Mouse (Mus musculus) CH12.LX (cell line): ENCODE results near the gene Mfsd4b5. TPM values are rescaled to one million over a fixed set of nuclear protein-coding genes. Genes with fewer than 3 reads are reported as not detected.

Source experiments
- DNase-seq: peaks from one replicate; pipeline ENCODE4 v3.0.0-alpha.2; 2013; ENCODE audit errors: extremely low read depth
- H3K27ac ChIP-seq: 2 replicates; pipeline ENCODE4 v1.5.1; 2012; ENCODE audit warnings: low read depth, mild to moderate bottlenecking, control low read depth, moderate library complexity; ENCODE audit not compliant: insufficient read depth
- H3K27me3 ChIP-seq: replicated peaks from 2 replicates; pipeline ENCODE3; 2012; ENCODE audit warnings: inconsistent platforms
- H3K36me3 ChIP-seq, 2 experiments: replicated peaks in 1 of 2; 2 replicates each; pipeline versions ENCODE3 to v1.6.1; 2012; ENCODE audit warnings: inconsistent platforms in 1 of 2, low read length in 1 of 2, mild to moderate bottlenecking in 1 of 2, mixed read lengths in 1 of 2, moderate library complexity in 1 of 2; ENCODE audit not compliant: control insufficient read depth in 1 of 2, insufficient read depth in 1 of 2
- H3K4me1 ChIP-seq, 2 experiments: 2 replicates each; pipeline ENCODE4 v1.6.1; 2012; ENCODE audit warnings: inconsistent platforms in 1 of 2, moderate library complexity in 1 of 2; ENCODE audit not compliant: insufficient read depth in 2 of 2, control insufficient read depth in 1 of 2
- H3K4me2 ChIP-seq: 2 replicates; pipeline ENCODE4 v1.6.1; 2012; ENCODE audit warnings: low read depth, mild to moderate bottlenecking, control low read depth; ENCODE audit not compliant: poor library complexity, insufficient read depth, severe bottlenecking
- H3K4me3 ChIP-seq, 3 experiments: fragments of 150-350 bp in 1 of 3; sonication (generic) in 1 of 3; replicated peaks in 1 of 3; 2 replicates each; pipeline versions ENCODE3 to v1.5.1; 2011 to 2012; ENCODE audit warnings: low read depth in 2 of 3, low read length in 2 of 3, mild to moderate bottlenecking in 2 of 3, moderate library complexity in 2 of 3, control low read depth in 1 of 3, improper control_type of control experiment in 1 of 3, inconsistent platforms in 1 of 3, mixed read lengths in 1 of 3; ENCODE audit not compliant: poor library complexity in 1 of 3
- H3K79me2 ChIP-seq: replicated peaks from 2 replicates; pipeline ENCODE4 v1.6.1; 2012; ENCODE audit warnings: mild to moderate bottlenecking, moderate library complexity; ENCODE audit not compliant: control insufficient read depth, poor library complexity, insufficient read depth, severe bottlenecking; ENCODE audit errors: extremely low read depth
- H3K9ac ChIP-seq: 2 replicates; pipeline ENCODE4 v1.6.1; 2012; ENCODE audit warnings: low read depth, mild to moderate bottlenecking, control low read depth, moderate library complexity; ENCODE audit not compliant: insufficient read depth
- H3K9me3 ChIP-seq: replicated peaks from 2 replicates; pipeline ENCODE3; 2012; ENCODE audit warnings: low read length, inconsistent platforms, mixed read lengths
- BHLHE40 ChIP-seq: IDR thresholded peaks from 2 replicates; pipeline ENCODE4 v1.6.1; 2011; ENCODE audit warnings: mild to moderate bottlenecking, low read depth, low read length, improper control_type of control experiment
- CHD1 ChIP-seq: IDR thresholded peaks from 2 replicates; pipeline ENCODE4 v1.6.1; 2012; ENCODE audit warnings: low read depth, low read length, improper control_type of control experiment, inconsistent platforms
- CTCF ChIP-seq, 2 experiments: IDR thresholded peaks in 1 of 2; conservative IDR thresholded peaks in 1 of 2; 2 replicates each; pipeline ENCODE4 v1.5.1; 2011 to 2012; ENCODE audit warnings: low read depth in 2 of 2, low read length in 2 of 2, improper control_type of control experiment in 1 of 2, inconsistent platforms in 1 of 2, mild to moderate bottlenecking in 1 of 2, moderate library complexity in 1 of 2
- E2F4 ChIP-seq: IDR thresholded peaks from 2 replicates; pipeline ENCODE4 v1.6.1; 2011; ENCODE audit warnings: low read depth, low read length, improper control_type of control experiment; ENCODE audit not compliant: insufficient replicate concordance
- ELF1 ChIP-seq: IDR thresholded peaks from 2 replicates; pipeline ENCODE4 v1.6.1; 2014; ENCODE audit warnings: low read depth, mild to moderate bottlenecking, inconsistent platforms, low read length, improper control_type of control experiment
- EP300 ChIP-seq: IDR thresholded peaks from 2 replicates; pipeline ENCODE4 v1.6.1; 2011; ENCODE audit warnings: low read length, improper control_type of control experiment
- ETS1 ChIP-seq: conservative IDR thresholded peaks from 2 replicates; pipeline ENCODE4 v1.6.1; 2012; ENCODE audit warnings: low read depth, mild to moderate bottlenecking, inconsistent platforms, low read length, improper control_type of control experiment, moderate library complexity
- GABPA ChIP-seq: IDR thresholded peaks from 2 replicates; pipeline ENCODE4 v1.6.1; 2012; ENCODE audit warnings: low read depth, low read length, improper control_type of control experiment, inconsistent platforms; ENCODE audit not compliant: insufficient replicate concordance
- IRF4 ChIP-seq: IDR thresholded peaks from 2 replicates; pipeline ENCODE4 v1.6.1; 2014; ENCODE audit warnings: low read depth, mild to moderate bottlenecking, inconsistent platforms, low read length, improper control_type of control experiment
- JUN ChIP-seq: IDR thresholded peaks from 2 replicates; pipeline ENCODE4 v1.6.1; 2011; ENCODE audit warnings: low read depth, mild to moderate bottlenecking, low read length, improper control_type of control experiment, moderate library complexity; ENCODE audit not compliant: insufficient read depth
- MAFK ChIP-seq: IDR thresholded peaks from 2 replicates; pipeline ENCODE4 v1.6.1; 2011; ENCODE audit warnings: low read length, improper control_type of control experiment; ENCODE audit not compliant: insufficient replicate concordance
- MAX ChIP-seq: IDR thresholded peaks from 2 replicates; pipeline ENCODE4 v1.6.1; 2011; ENCODE audit warnings: low read length, improper control_type of control experiment
- MEF2A ChIP-seq: IDR thresholded peaks from 2 replicates; pipeline ENCODE4 v1.6.1; 2014; ENCODE audit warnings: low read depth, mild to moderate bottlenecking, inconsistent platforms, low read length, improper control_type of control experiment, borderline replicate concordance
- MXI1 ChIP-seq: IDR thresholded peaks from 2 replicates; pipeline ENCODE4 v1.6.1; 2011; ENCODE audit warnings: mild to moderate bottlenecking, low read depth, low read length, improper control_type of control experiment
- MYC ChIP-seq: IDR thresholded peaks from 2 replicates; pipeline ENCODE4 v1.6.1; 2011; ENCODE audit warnings: low read depth, mild to moderate bottlenecking, improper control_type of control experiment, low read length
- NELFE ChIP-seq: IDR thresholded peaks from 2 replicates; pipeline ENCODE4 v1.6.1; 2011; ENCODE audit warnings: low read depth, low read length, improper control_type of control experiment
- NRF1 ChIP-seq: IDR thresholded peaks from 2 replicates; pipeline ENCODE4 v1.6.1; 2014; ENCODE audit warnings: low read depth, mild to moderate bottlenecking, inconsistent platforms, low read length, improper control_type of control experiment, moderate library complexity
- POLR2AphosphoS2 ChIP-seq: IDR thresholded peaks from 2 replicates; pipeline ENCODE4 v1.6.1; 2011; ENCODE audit warnings: low read depth, low read length, improper control_type of control experiment
- RAD21 ChIP-seq: IDR thresholded peaks from 2 replicates; pipeline ENCODE4 v1.6.1; 2011; ENCODE audit warnings: low read depth, mild to moderate bottlenecking, low read length, improper control_type of control experiment, moderate library complexity
- RCOR1 ChIP-seq: conservative IDR thresholded peaks from 2 replicates; pipeline ENCODE4 v1.6.1; 2012; ENCODE audit warnings: low read depth, mild to moderate bottlenecking, inconsistent platforms, low read length, improper control_type of control experiment
- SIN3A ChIP-seq: IDR thresholded peaks from 2 replicates; pipeline ENCODE4 v1.6.1; 2012; ENCODE audit warnings: low read length, improper control_type of control experiment, inconsistent platforms
- TBP ChIP-seq: conservative IDR thresholded peaks from 2 replicates; pipeline ENCODE4 v1.6.1; 2011; ENCODE audit warnings: low read depth, low read length, improper control_type of control experiment
- TCF12 ChIP-seq: IDR thresholded peaks from 2 replicates; pipeline ENCODE4 v1.6.1; 2014; ENCODE audit warnings: low read depth, mild to moderate bottlenecking, inconsistent platforms, low read length, improper control_type of control experiment
- UBTF ChIP-seq: IDR thresholded peaks from 2 replicates; pipeline ENCODE4 v1.6.1; 2012; ENCODE audit warnings: low read depth, mild to moderate bottlenecking, inconsistent platforms, low read length, improper control_type of control experiment, moderate library complexity
- USF2 ChIP-seq: conservative IDR thresholded peaks from 2 replicates; pipeline ENCODE4 v1.6.1; 2011; ENCODE audit warnings: low read depth, low read length, improper control_type of control experiment
- ZNF384 ChIP-seq: IDR thresholded peaks from 2 replicates; pipeline ENCODE4 v1.6.1; 2012; ENCODE audit warnings: low read depth, low read length, improper control_type of control experiment, inconsistent platforms
- dilution Hi-C: fragments of 300-500 bp; cut with MboI; formaldehyde crosslinking; loops from 2 replicates; pipeline ENCODE4 v1.14.3; 2020; ENCODE audit warnings: low sequenced_read_pairs; ENCODE audit not compliant: extremely low pct_unique_long_range_greater_than_20kb, extremely low pct_ligation_motif_present
- in situ Hi-C: fragments of 300-500 bp; cut with MboI; formaldehyde crosslinking; loops from 3 replicates; pipeline ENCODE4 v1.14.3; 2019; ENCODE audit warnings: low sequenced_read_pairs, low pct_ligation_motif_present, low pct_unique_long_range_greater_than_20kb, mixed read lengths
- polyA plus RNA-seq: library from polyadenylated mRNA; unstranded; fragments of >175 nt; gene quantifications from 2 replicates; pipeline ENCODE4 v1.2.1, GENCODE M21; 2012; ENCODE audit warnings: low read depth; ENCODE audit not compliant: insufficient read length
- total RNA-seq, 2 experiments: library from RNA; depleted of rRNA; stranded (reverse); fragments of 300-350 nt in 1 of 2; fragments of >200 nt in 1 of 2; gene quantifications; 2 replicates each; pipeline ENCODE4 v1.2.3; 2012 to 2014

The Mfsd4b5 gene
- total RNA-seq (2012; rRNA removed) (not detected in 2 replicates), total RNA-seq (2014; rRNA removed) (not detected in 2 replicates), polyA plus RNA-seq (not detected in 2 replicates)

DNA sequence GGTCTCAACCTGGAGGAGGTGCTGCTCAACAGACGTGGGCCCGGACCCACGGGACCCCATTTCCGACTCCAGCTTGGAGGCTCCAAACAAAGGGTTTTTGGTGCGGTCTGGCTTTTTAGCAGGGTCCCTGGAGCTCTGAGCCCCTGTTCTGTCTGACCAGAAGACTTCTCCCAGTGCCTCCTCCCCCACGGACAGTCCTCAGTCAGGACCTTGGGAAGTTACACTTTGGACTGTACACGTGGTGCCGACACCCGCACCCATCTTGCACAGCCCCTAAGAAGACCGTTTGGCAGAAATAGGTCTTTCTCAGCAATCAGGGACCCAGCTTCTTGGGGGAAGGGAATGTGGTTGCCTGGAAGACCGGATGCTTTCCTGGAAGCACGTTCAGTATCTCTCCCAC, at the start of gene Mfsd4b5:
Mfsd4b5 (minus strand) TSS at position 181 of the 400 bp plus-strand sequence.
- dilution Hi-C loops (no loop called here), in situ Hi-C loops (no loop called here)
- Histone ChIP-seq H3K27ac (no peak within 1 kb of the TSS), H3K79me2 (no peaks in the 10 kb centered on the region), H3K4me3 (no peak within 1 kb of the TSS), H3K4me1 (no peaks in the 10 kb centered on the region), H3K4me2 (no peak within 1 kb of the TSS), H3K36me3 (no peaks in the 10 kb centered on the region), H3K9me3 (no peaks in the 10 kb centered on the region), H3K9ac (no peak within 1 kb of the TSS), H3K27me3 (no peaks in the 10 kb centered on the region)
- no peak for DNase-seq
- no peak for TF ChIP-seq SIN3A
- TF ChIP-seq IRF4 = no peak
- TF ChIP-seq USF2 = no peak
- no peak for TF ChIP-seq MAX
- no peak for TF ChIP-seq EP300
- no peak for TF ChIP-seq JUN
- no peak for TF ChIP-seq MAFK
- no peak for TF ChIP-seq ZNF384
- TF ChIP-seq ETS1 = no peak
- TF ChIP-seq UBTF = no peak
- TF ChIP-seq BHLHE40 = no peak
- no peak for TF ChIP-seq TCF12
- TF ChIP-seq NRF1 = no peak
- TF ChIP-seq NELFE = no peak
- no peak for TF ChIP-seq RAD21
- TF ChIP-seq GABPA = no peak
- TF ChIP-seq ELF1 = no peak

DNA sequence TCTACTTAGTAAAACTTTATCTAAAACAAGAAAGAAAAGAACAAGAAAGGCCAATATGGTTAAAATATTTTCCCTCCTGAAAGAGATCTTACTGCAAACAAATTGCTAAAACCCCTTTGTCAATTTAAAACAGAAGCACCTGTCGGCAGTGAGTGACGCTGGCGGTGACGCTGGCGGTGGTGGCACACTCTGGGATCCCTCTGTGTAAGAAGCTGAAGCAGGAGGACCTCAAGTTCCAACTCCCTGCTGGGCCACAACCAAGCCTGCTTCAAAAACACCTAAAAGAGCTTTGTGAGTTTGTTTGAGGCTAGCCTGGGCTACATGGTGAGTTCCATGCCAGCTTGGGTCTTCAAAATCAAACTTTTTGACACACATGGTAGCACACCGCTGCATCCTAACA, 48.5 kb upstream of the Mfsd4b5 start:
- H3K27me3 ChIP-seq = no peaks in the 10 kb centered on the region
- in situ Hi-C loops (no loop called here), dilution Hi-C loops (no loop called here)
- H3K4me2 ChIP-seq = no peak overlapping the region
- H3K4me3 ChIP-seq = no peak overlapping the region
- no peak overlapping the region for H3K9ac ChIP-seq
- no peaks in the 10 kb centered on the region for H3K36me3 ChIP-seq
- no peak overlapping the region for H3K27ac ChIP-seq
- H3K79me2 ChIP-seq = no peaks in the 10 kb centered on the region
- H3K9me3 ChIP-seq = no peaks in the 10 kb centered on the region
- no peak for DNase-seq
- no peak for TF ChIP-seq CTCF (conservative IDR thresholded peaks at IDR 0.05 in 1 of 2, IDR thresholded peaks at IDR 0.05 in 1 of 2; ENCODE audit: low read depth in 2 of 2, low read length in 2 of 2)
- no peak for TF ChIP-seq SIN3A
- TF ChIP-seq RCOR1 = no peak
- TF ChIP-seq MAX = no peak
- TF ChIP-seq TBP = no peak
- TF ChIP-seq ELF1 = no peak
- no peak for TF ChIP-seq E2F4
- no peak for TF ChIP-seq NRF1
- no peak for TF ChIP-seq MYC
- no peak for TF ChIP-seq CHD1
- TF ChIP-seq POLR2AphosphoS2 = no peak
- TF ChIP-seq MXI1 = no peak
- TF ChIP-seq MEF2A = no peak
- TF ChIP-seq, all 38 proteins: peak for 0
- H3K4me1 ChIP-seq = no peaks in the 10 kb centered on the region
